In genomic region chr15:97182617-97183038, GRCm38 (mm10) we compare ENCODE assay signal across 10 mouse cellular contexts.
DNase-seq lines count a peak whose midpoint lies in the region; ATAC-seq lines count a peak whose summit lies in the region.
"Had no signal": no experiment of that assay in that cellular context is flagged by ENCODE, and none has a peak within 500 bp of the region (broad histone marks: within the 10 kb centered on the region; RNA-seq: fewer than 3 reads in every experiment).

No protein-coding gene starts in this region.

- H3K9me3 ChIP-seq in heart, embryonic 11.5 days (replicated peaks; ENCODE audit: control insufficient read depth, low read length): no peaks in the 10 kb centered on the region
- no peaks in the 10 kb centered on the region for H3K9me3 ChIP-seq in hindbrain, embryonic 15.5 days
- H3K9me3 ChIP-seq in forebrain, embryonic 14.5 days (replicated peaks; ENCODE audit: control insufficient read depth, low read length): no peaks in the 10 kb centered on the region
- H3K9me3 ChIP-seq: midbrain, embryonic 12.5 days had no signal

- no peak overlapping the region for H3K27ac ChIP-seq in heart, embryonic 11.5 days (ENCODE audit: low read depth, low read length)
- peak overlapping the region; percentile 35; the same call in 1 of the 2 replicates for H3K27ac ChIP-seq in hindbrain, embryonic 15.5 days (replicated peaks)
- no peak overlapping the region for H3K27ac ChIP-seq in forebrain, embryonic 14.5 days (ENCODE audit: low read depth, low read length)
- H3K27ac ChIP-seq: midbrain, embryonic 12.5 days had no signal

- H3K27me3 ChIP-seq in heart, embryonic 11.5 days (ENCODE audit: control insufficient read depth, insufficient read depth, low read length): no peaks in the 10 kb centered on the region
- no peaks in the 10 kb centered on the region for H3K27me3 ChIP-seq in hindbrain, embryonic 15.5 days
- H3K27me3 ChIP-seq in forebrain, embryonic 14.5 days (replicated peaks; ENCODE audit: control insufficient read depth, insufficient read depth, low read length): no peaks in the 10 kb centered on the region
- H3K27me3 ChIP-seq: midbrain, embryonic 12.5 days had no signal

- H3K4me3 ChIP-seq in heart, embryonic 11.5 days (ENCODE audit: low read depth, low read length): no peak overlapping the region
- H3K4me3 ChIP-seq in hindbrain, embryonic 15.5 days: no peak overlapping the region
- H3K4me3 ChIP-seq in forebrain, embryonic 14.5 days (ENCODE audit: low read depth, low read length): no peak overlapping the region
- H3K4me3 ChIP-seq: midbrain, embryonic 12.5 days had no signal

- H3K9ac ChIP-seq in heart, embryonic 11.5 days (ENCODE audit: low read depth, low read length): no peak overlapping the region
- no peak overlapping the region for H3K9ac ChIP-seq in hindbrain, embryonic 15.5 days
- no peak overlapping the region for H3K9ac ChIP-seq in forebrain, embryonic 14.5 days (ENCODE audit: low read length)
- H3K9ac ChIP-seq: midbrain, embryonic 12.5 days had no signal

- DNase-seq in heart, adult 18-20 months: peak; percentile 37 to 45
- DNase-seq in retina, postnatal 1 day: peak; percentile 31
- DNase-seq in retina, embryonic 14.5 days (ENCODE audit: low spot score): no peak
- no peak for DNase-seq in thymus, postnatal 14 days
- no peak for DNase-seq in forebrain, embryonic 14.5 days (ENCODE audit: low spot score)
- DNase-seq: layer of hippocampus, adult 9-11 months had no signal

- WGBS in heart, embryonic 11.5 days (ENCODE audit: insufficient replicate concordance): 55% methylated on average over 9 of the region's 9 CpGs
- WGBS in hindbrain, embryonic 15.5 days: 31% methylated on average over 9 of the region's 9 CpGs
- 67% methylated on average over 9 of the region's 9 CpGs for WGBS in forebrain, embryonic 14.5 days

- H3K4me2 ChIP-seq in heart, embryonic 11.5 days: no peak overlapping the region
- H3K4me2 ChIP-seq in hindbrain, embryonic 15.5 days: no peak overlapping the region
- no peak overlapping the region for H3K4me2 ChIP-seq in forebrain, embryonic 14.5 days (ENCODE audit: low read length)
- H3K4me2 ChIP-seq: midbrain, embryonic 12.5 days had no signal

- H3K4me1 ChIP-seq in heart, embryonic 11.5 days (ENCODE audit: control insufficient read depth, insufficient read depth, low read length): no peaks in the 10 kb centered on the region
- H3K4me1 ChIP-seq in hindbrain, embryonic 15.5 days (replicated peaks): peaks cover 33% of the 10 kb centered on the region
- peaks cover 10% of the 10 kb centered on the region for H3K4me1 ChIP-seq in forebrain, embryonic 14.5 days (ENCODE audit: control insufficient read depth, insufficient read depth, low read length)

- no peaks in the 10 kb centered on the region for H3K36me3 ChIP-seq in heart, embryonic 11.5 days (ENCODE audit: control insufficient read depth, insufficient read depth, low read length)
- H3K36me3 ChIP-seq in hindbrain, embryonic 15.5 days: no peaks in the 10 kb centered on the region
- no peaks in the 10 kb centered on the region for H3K36me3 ChIP-seq in forebrain, embryonic 14.5 days (ENCODE audit: control insufficient read depth, insufficient read depth, low read length)
- H3K36me3 ChIP-seq: midbrain, embryonic 12.5 days had no signal

- no peak for ATAC-seq in heart, embryonic 11.5 days (replicated peaks; ENCODE audit: insufficient number of reproducible peaks, low FRiP score, low TSS enrichment)
- ATAC-seq in hindbrain, embryonic 15.5 days (ENCODE audit: low FRiP score, low read depth): peak; percentile 65
- no peak for ATAC-seq in granulocyte monocyte progenitor cell, adult 5-6 weeks (replicated peaks; ENCODE audit: poor library complexity, severe bottlenecking)
- no peak for ATAC-seq in forebrain, embryonic 14.5 days

Comparison
In these comparisons a context has a peak if more than half of its experiments do, and no peak if none do; other contexts are left out.
1. DNase-seq: peak in heart, adult 18-20 months (2 of 2) and retina, postnatal 1 day (single experiment); none in retina, embryonic 14.5 days (single experiment), thymus, postnatal 14 days (single experiment) and forebrain, embryonic 14.5 days (single experiment).